Mouse (Mus musculus): ENCODE results near the gene Cdkl4. TPM values are rescaled to one million over a fixed set of nuclear protein-coding genes. Genes with fewer than 3 reads are reported as not detected.
"Not testable (repeated sequence)": the region's sequence is repeated elsewhere in the genome, so short reads cannot be mapped to it uniquely, and the experiment has no call there.

The Cdkl4 gene
- under 1 TPM; 0.09 to 0.15 TPM for total RNA-seq (2021)
- long read RNA-seq, experiment 1 = 0 reads
- long read RNA-seq, experiment 2 = 0 reads

- no peak for DNase-seq
These were observed at the start of gene Cdkl4 for GRCm38 (mm10) chr17:80577639-80578038. Cdkl4 (minus strand) TSS chr17:80577813.

- no peak for DNase-seq
These were observed 47.4 kb upstream of the Cdkl4 start for GRCm38 (mm10) chr17:80624979-80625378.

GRCm38 (mm10) chr17:80621691-80622090, 44.1 kb upstream of the Cdkl4 start:
- no peak for DNase-seq

- peak; percentile 73 for DNase-seq
These were observed 43.3 kb upstream of the Cdkl4 start for GRCm38 (mm10) chr17:80620786-80621423.

- DNase-seq = no peak
These were observed 41.9 kb upstream of the Cdkl4 start for GRCm38 (mm10) chr17:80619556-80619955.

GRCm38 (mm10) chr17:80618890-80619289, 41.3 kb upstream of the Cdkl4 start:
- no peak for DNase-seq

GRCm38 (mm10) chr17:80603806-80604205, 26.2 kb upstream of the Cdkl4 start:
- DNase-seq = no peak

- DNase-seq = no peak
These were observed 25.5 kb upstream of the Cdkl4 start for GRCm38 (mm10) chr17:80603079-80603625.

GRCm38 (mm10) chr17:80601371-80601770, 23.8 kb upstream of the Cdkl4 start:
- DNase-seq = peak; percentile 48

GRCm38 (mm10) chr17:80583051-80583450, 5.4 kb upstream of the Cdkl4 start:
- DNase-seq = no peak

- DNase-seq = no peak
These were observed 2.3 kb upstream of the Cdkl4 start for GRCm38 (mm10) chr17:80579901-80580300.

GRCm38 (mm10) chr17:80579089-80579488, 1.5 kb upstream of the Cdkl4 start:
- no peak for DNase-seq

- no peak for DNase-seq
These were observed 428 bp upstream of the Cdkl4 start for GRCm38 (mm10) chr17:80578041-80578440.

- peak; percentile 80 for DNase-seq
These were observed 399 bp downstream of the Cdkl4 start for GRCm38 (mm10) chr17:80577214-80577613.

- no peak for DNase-seq
These were observed 2.6 kb downstream of the Cdkl4 start for GRCm38 (mm10) chr17:80575008-80575407.

GRCm38 (mm10) chr17:80574471-80574965, 3.1 kb downstream of the Cdkl4 start:
- DNase-seq = no peak

GRCm38 (mm10) chr17:80572187-80572935, 5.3 kb downstream of the Cdkl4 start:
- DNase-seq = no peak

GRCm38 (mm10) chr17:80571460-80571859, 6.2 kb downstream of the Cdkl4 start:
- no peak for DNase-seq

- not testable (repeated sequence) for DNase-seq
These were observed 7.9 kb downstream of the Cdkl4 start for GRCm38 (mm10) chr17:80569718-80570117.

GRCm38 (mm10) chr17:80568842-80569601, 8.6 kb downstream of the Cdkl4 start:
- no peak for DNase-seq

GRCm38 (mm10) chr17:80568441-80568840, 9.2 kb downstream of the Cdkl4 start:
- no peak for DNase-seq

- no peak for DNase-seq
These were observed 13.0 kb downstream of the Cdkl4 start for GRCm38 (mm10) chr17:80564611-80564924.
